Mouse (Mus musculus) midbrain, embryonic 15.5 days (tissue): ENCODE measurements around the gene Gng12. TPM values are rescaled to one million over a fixed set of nuclear protein-coding genes. Genes with fewer than 3 reads are reported as not detected.

Experiments used
- ATAC-seq: fragments of 200-750 bp; cut with Nextera tagmentation; replicated peaks from 2 replicates; pipeline ENCODE4 v1.8.0; 2017; ENCODE audit warnings: moderate TSS enrichment
- H3K27ac ChIP-seq: fragments of 300-500 bp; sonication (generic); 2 replicates; pipeline ENCODE4 v1.5.1; 2015; ENCODE audit warnings: mild to moderate bottlenecking, inconsistent platforms
- H3K27me3 ChIP-seq: fragments of 300-500 bp; sonication (generic); replicated peaks from 2 replicates; pipeline ENCODE4 v1.6.1; 2015; ENCODE audit warnings: inconsistent platforms
- H3K36me3 ChIP-seq: fragments of 300-500 bp; sonication (generic); replicated peaks from 2 replicates; pipeline ENCODE4 v1.6.1; 2015; ENCODE audit warnings: inconsistent platforms
- H3K4me1 ChIP-seq: fragments of 300-500 bp; sonication (generic); 2 replicates; pipeline ENCODE4 v1.6.1; 2015; ENCODE audit warnings: inconsistent platforms
- H3K4me2 ChIP-seq: fragments of 300-500 bp; sonication (generic); 2 replicates; pipeline ENCODE4 v1.6.1; 2015; ENCODE audit warnings: inconsistent platforms, mild to moderate bottlenecking, moderate library complexity
- H3K4me3 ChIP-seq: fragments of 300-500 bp; sonication (generic); 2 replicates; pipeline ENCODE4 v1.5.1; 2015; ENCODE audit warnings: mild to moderate bottlenecking, inconsistent platforms
- H3K9ac ChIP-seq: fragments of 300-500 bp; sonication (generic); 2 replicates; pipeline ENCODE4 v1.6.1; 2015; ENCODE audit warnings: mild to moderate bottlenecking, inconsistent platforms
- H3K9me3 ChIP-seq: fragments of 300-500 bp; sonication (generic); 2 replicates; pipeline ENCODE4 v1.6.1; 2016; ENCODE audit warnings: inconsistent platforms
- WGBS: fragments of 180-500 bp; shearing (Covaris S2); methylation state at CpG from one replicate; pipeline ENCODE4 v1.1.7; 2015; ENCODE audit warnings: mixed read lengths; 5-methylcytosine and 5-hydroxymethylcytosine counted together
- polyA plus RNA-seq: library from polyadenylated mRNA; unstranded; fragments of >200 nt; fragmentation: Nextera tagmentation; extraction: Ambion mirVana; gene quantifications from 2 replicates; pipeline ENCODE4 v1.2.1, GENCODE M21; 2015

Gng12 gene
- polyA plus RNA-seq, 1 experiment from 2014 or later = 27.9 TPM

- peaks cover 7% of the 10 kb centered on the region; the same call in 1 of the 2 replicates for H3K4me1 ChIP-seq
- WGBS = 48% methylated on average over 4 of the region's 4 CpGs
- H3K27ac ChIP-seq = no peak overlapping the region
- no peak overlapping the region for H3K4me3 ChIP-seq
- no peaks in the 10 kb centered on the region for H3K27me3 ChIP-seq
- no peaks in the 10 kb centered on the region for H3K36me3 ChIP-seq
- H3K9ac ChIP-seq = no peak overlapping the region
- ATAC-seq = no peak
- H3K9me3 ChIP-seq = no peaks in the 10 kb centered on the region
- no peak overlapping the region for H3K4me2 ChIP-seq
Observed at GRCm38 (mm10) chr6:66897994-66898393, 1.8 kb downstream of the Gng12 start.

- WGBS = 95% methylated on average over 5 of the region's 5 CpGs
- Histone ChIP-seq H3K27ac (no peak overlapping the region), H3K4me2 (no peak overlapping the region), H3K27me3 (no peaks in the 10 kb centered on the region), H3K4me1 (peaks cover 6% of the 10 kb centered on the region; the same call in 1 of the 2 replicates), H3K4me3 (no peak overlapping the region), H3K36me3 (no peaks in the 10 kb centered on the region), H3K9ac (no peak overlapping the region), H3K9me3 (no peaks in the 10 kb centered on the region)
- ATAC-seq = no peak
Observed at GRCm38 (mm10) chr6:66901926-66902325, 5.7 kb downstream of the Gng12 start.

GRCm38 (mm10) chr6:66903206-66903605 is 7.0 kb downstream of the Gng12 start:
- Histone ChIP-seq H3K4me2 (no peak overlapping the region), H3K27ac (no peak overlapping the region), H3K36me3 (no peaks in the 10 kb centered on the region), H3K4me3 (no peak overlapping the region), H3K27me3 (no peaks in the 10 kb centered on the region), H3K9me3 (no peaks in the 10 kb centered on the region), H3K4me1 (no peaks in the 10 kb centered on the region), H3K9ac (no peak overlapping the region)
- no peak for ATAC-seq
- WGBS = 85% methylated on average over 9 of the region's 9 CpGs

GRCm38 (mm10) chr6:66903720-66904119 is 7.5 kb downstream of the Gng12 start:
- WGBS = 88% methylated on average over 6 of the region's 6 CpGs
- no peaks in the 10 kb centered on the region for H3K27me3 ChIP-seq

GRCm38 (mm10) chr6:66906244-66906643 is 10.0 kb downstream of the Gng12 start:
- Histone ChIP-seq H3K4me2 (no peak overlapping the region), H3K9ac (no peak overlapping the region), H3K9me3 (no peaks in the 10 kb centered on the region), H3K27ac (no peak overlapping the region), H3K4me1 (no peaks in the 10 kb centered on the region), H3K4me3 (no peak overlapping the region), H3K36me3 (no peaks in the 10 kb centered on the region), H3K27me3 (no peaks in the 10 kb centered on the region)
- ATAC-seq = no peak
- 95% methylated on average over 1 of the region's 1 CpGs for WGBS

More at GRCm38 (mm10) chr6:66903720-66904119, 7.5 kb downstream of the Gng12 start:
- Histone ChIP-seq H3K4me1 (no peaks in the 10 kb centered on the region), H3K27ac (no peak overlapping the region), H3K4me2 (no peak overlapping the region), H3K4me3 (no peak overlapping the region), H3K9ac (no peak overlapping the region), H3K36me3 (no peaks in the 10 kb centered on the region), H3K9me3 (no peaks in the 10 kb centered on the region)
- ATAC-seq = no peak

- no peaks in the 10 kb centered on the region for H3K9me3 ChIP-seq
- WGBS = 74% methylated on average over 5 of the region's 5 CpGs
- no peak overlapping the region for H3K4me3 ChIP-seq
- H3K4me1 ChIP-seq = no peaks in the 10 kb centered on the region
- no peak overlapping the region for H3K27ac ChIP-seq
- H3K4me2 ChIP-seq = no peak overlapping the region
- no peak overlapping the region for H3K9ac ChIP-seq
- no peaks in the 10 kb centered on the region for H3K36me3 ChIP-seq
- ATAC-seq = no peak
- H3K27me3 ChIP-seq = no peaks in the 10 kb centered on the region
Observed at GRCm38 (mm10) chr6:66908327-66908973, 12.3 kb downstream of the Gng12 start.

- Histone ChIP-seq H3K27ac (no peak overlapping the region), H3K36me3 (no peaks in the 10 kb centered on the region), H3K9ac (no peak overlapping the region), H3K9me3 (no peaks in the 10 kb centered on the region), H3K4me1 (no peaks in the 10 kb centered on the region), H3K4me2 (no peak overlapping the region), H3K27me3 (no peaks in the 10 kb centered on the region), H3K4me3 (no peak overlapping the region)
- WGBS = 61% methylated on average over 11 of the region's 11 CpGs
- no peak for ATAC-seq
Observed at GRCm38 (mm10) chr6:66910493-66911435, 14.6 kb downstream of the Gng12 start.

GRCm38 (mm10) chr6:66913355-66913754 is 17.2 kb downstream of the Gng12 start:
- no peaks in the 10 kb centered on the region for H3K36me3 ChIP-seq
- WGBS = 83% methylated on average over 1 of the region's 1 CpGs

GRCm38 (mm10) chr6:66915592-66915991 is 19.4 kb downstream of the Gng12 start:
- no peak for ATAC-seq
- WGBS = 96% methylated on average over 2 of the region's 2 CpGs
- Histone ChIP-seq H3K27me3 (no peaks in the 10 kb centered on the region), H3K27ac (no peak overlapping the region), H3K9me3 (no peaks in the 10 kb centered on the region), H3K4me3 (no peak overlapping the region), H3K36me3 (no peaks in the 10 kb centered on the region), H3K9ac (no peak overlapping the region), H3K4me2 (no peak overlapping the region), H3K4me1 (no peaks in the 10 kb centered on the region)

More at GRCm38 (mm10) chr6:66913355-66913754, 17.2 kb downstream of the Gng12 start:
- no peak for ATAC-seq
- no peaks in the 10 kb centered on the region for H3K27me3 ChIP-seq
- H3K4me1 ChIP-seq = no peaks in the 10 kb centered on the region
- H3K9ac ChIP-seq = no peak overlapping the region
- H3K4me3 ChIP-seq = no peak overlapping the region
- no peak overlapping the region for H3K4me2 ChIP-seq
- H3K9me3 ChIP-seq = no peaks in the 10 kb centered on the region
- no peak overlapping the region for H3K27ac ChIP-seq

GRCm38 (mm10) chr6:66917032-66917431 is 20.8 kb downstream of the Gng12 start:
- Histone ChIP-seq H3K9ac (no peak overlapping the region), H3K4me2 (no peak overlapping the region), H3K4me3 (no peak overlapping the region), H3K27ac (no peak overlapping the region), H3K27me3 (no peaks in the 10 kb centered on the region), H3K36me3 (no peaks in the 10 kb centered on the region), H3K9me3 (no peaks in the 10 kb centered on the region), H3K4me1 (no peaks in the 10 kb centered on the region)
- 93% methylated on average over 7 of the region's 7 CpGs for WGBS
- no peak for ATAC-seq

GRCm38 (mm10) chr6:66920786-66921185 is 24.6 kb downstream of the Gng12 start:
- Histone ChIP-seq H3K27me3 (no peaks in the 10 kb centered on the region), H3K9ac (no peak overlapping the region), H3K36me3 (no peaks in the 10 kb centered on the region), H3K4me3 (no peak overlapping the region), H3K27ac (no peak overlapping the region), H3K9me3 (no peaks in the 10 kb centered on the region), H3K4me1 (no peaks in the 10 kb centered on the region), H3K4me2 (no peak overlapping the region)
- no peak for ATAC-seq
- WGBS = 92% methylated on average over 4 of the region's 4 CpGs

GRCm38 (mm10) chr6:66921755-66922154 is 25.6 kb downstream of the Gng12 start:
- Histone ChIP-seq H3K4me2 (no peak overlapping the region), H3K9ac (no peak overlapping the region), H3K9me3 (no peaks in the 10 kb centered on the region), H3K4me1 (no peaks in the 10 kb centered on the region), H3K4me3 (no peak overlapping the region), H3K36me3 (no peaks in the 10 kb centered on the region), H3K27ac (no peak overlapping the region), H3K27me3 (no peaks in the 10 kb centered on the region)
- no peak for ATAC-seq
- WGBS = 89% methylated on average over 4 of the region's 4 CpGs
